Mouse (Mus musculus): ENCODE data around the gene Mefv. TPM values are rescaled to one million over a fixed set of nuclear protein-coding genes. Genes with fewer than 3 reads are reported as not detected.
"Not testable (repeated sequence)": the region's sequence is repeated elsewhere in the genome, so short reads cannot be mapped to it uniquely, and the experiment has no call there.

Gene Mefv
- total RNA-seq (2021): not detected
- long read RNA-seq, experiment 1: 0 reads
- long read RNA-seq, experiment 2: 0 reads

DNA sequence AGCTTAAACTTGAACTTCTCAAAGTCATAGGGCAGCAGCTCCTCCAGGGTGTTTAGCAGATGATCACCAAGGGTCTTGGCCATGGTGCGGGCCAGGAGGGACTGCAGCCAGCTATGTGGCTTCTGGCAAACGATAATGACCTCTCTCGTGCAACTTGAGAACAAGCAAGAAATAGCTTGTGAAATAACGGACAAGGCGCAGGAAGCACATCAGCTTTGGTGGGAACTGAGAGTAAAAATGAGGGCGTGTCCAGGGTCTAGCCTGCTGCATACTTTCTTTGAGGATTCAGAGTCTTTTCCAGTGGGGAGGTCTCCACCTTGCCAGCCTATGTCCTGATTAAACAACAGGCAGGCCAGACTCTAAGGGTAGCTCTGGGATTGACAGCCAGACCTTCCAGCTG, at the start of gene Mefv:
Mefv (minus strand) TSS at position 118 of the 400 bp plus-strand sequence.
- no peak for DNase-seq (ENCODE audit: low spot score in 2 of 2)

DNA sequence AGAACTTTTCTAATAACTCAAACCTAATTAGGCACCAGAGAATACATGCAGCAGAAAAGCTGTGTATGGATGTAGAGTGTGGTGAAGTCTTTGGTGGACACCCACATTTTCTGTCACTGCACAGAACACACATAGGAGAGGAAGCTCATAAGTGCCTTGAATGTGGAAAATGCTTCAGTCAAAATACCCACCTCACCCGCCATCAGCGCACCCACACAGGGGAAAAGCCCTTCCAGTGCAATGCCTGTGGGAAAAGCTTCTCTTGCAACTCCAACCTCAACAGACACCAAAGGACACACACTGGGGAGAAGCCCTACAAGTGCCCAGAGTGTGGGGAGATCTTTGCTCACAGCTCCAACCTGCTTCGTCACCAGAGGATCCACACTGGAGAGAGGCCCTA, 31.1 kb upstream of the Mefv start:
- DNase-seq (ENCODE audit: low spot score in 2 of 2): no peak

DNA sequence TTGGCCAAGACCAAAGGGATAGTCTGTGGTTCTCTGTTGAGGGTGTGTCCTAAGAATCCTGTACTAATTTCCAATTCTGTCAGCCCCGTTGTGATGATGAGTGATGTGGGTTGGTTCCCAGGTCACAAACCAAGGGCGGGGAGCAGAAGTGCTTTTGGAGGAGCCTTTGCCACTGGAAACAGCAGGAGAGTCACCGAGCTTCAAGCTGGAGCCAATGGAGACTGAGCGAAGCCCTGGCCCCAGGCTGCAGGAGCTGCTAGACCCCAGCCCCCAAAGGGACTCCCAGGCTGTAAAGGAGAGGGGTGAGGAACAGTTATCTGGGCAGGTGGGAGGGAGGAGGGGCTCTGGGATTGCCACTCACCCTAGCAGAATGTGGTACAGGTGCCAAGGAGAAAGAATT, 27.8 kb upstream of the Mefv start:
- DNase-seq (ENCODE audit: low spot score in 2 of 2): no peak

DNA sequence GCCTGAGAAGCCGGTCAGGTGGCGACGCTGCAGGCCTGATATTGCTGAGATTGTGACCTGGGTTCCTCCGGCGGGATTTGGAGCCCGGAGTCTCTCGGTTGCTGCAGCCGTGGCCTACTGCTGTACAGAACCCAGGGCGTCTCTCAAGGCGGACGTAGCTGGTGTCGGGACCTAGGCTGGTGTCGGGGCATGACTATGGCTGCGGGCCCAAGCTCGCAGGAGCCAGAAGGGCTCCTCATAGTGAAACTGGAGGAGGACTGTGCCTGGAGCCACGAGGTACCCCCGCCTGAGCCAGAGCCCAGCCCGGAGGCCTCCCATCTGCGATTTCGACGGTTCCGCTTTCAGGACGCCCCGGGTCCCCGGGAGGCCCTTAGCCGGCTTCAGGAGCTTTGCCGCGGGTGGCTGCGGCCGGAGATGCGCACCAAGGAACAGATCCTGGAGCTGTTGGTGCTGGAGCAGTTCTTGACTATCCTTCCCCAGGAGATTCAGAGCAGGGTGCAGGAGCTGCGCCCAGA, 26.3 kb upstream of the Mefv start:
- DNase-seq (ENCODE audit: low spot score in 2 of 2): no peak

DNA sequence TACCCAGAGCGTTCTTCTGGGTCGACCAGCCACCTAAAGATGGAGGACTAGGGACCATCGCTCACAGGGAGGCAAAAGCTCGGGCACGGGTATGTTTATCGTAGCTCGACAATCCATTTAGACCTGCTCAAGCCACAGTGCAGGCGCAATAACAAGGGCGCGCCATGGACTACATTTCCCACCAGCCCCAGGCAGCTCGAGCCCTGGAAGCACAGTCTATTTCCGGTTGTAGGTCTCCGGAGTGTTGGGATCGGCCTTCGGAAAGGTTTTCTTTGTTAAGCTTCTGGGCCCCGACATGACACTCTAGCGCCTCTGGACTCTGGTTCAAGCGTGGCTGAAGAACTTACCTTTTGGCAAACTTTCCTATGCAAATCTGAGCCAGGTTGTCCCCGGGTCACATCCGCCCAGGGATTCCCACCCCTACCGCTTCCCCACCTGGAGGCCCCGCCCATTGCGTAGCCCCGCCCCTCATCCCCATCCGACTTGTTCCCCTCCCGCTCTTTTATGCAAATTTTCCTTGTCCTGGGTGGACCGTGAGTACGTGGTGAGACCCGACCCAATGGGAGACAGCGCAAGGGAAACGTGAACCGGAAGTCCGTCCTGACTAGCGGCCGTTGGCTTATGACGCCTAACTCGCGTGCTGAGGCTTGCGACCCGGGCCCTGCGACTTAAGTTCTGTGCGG, 25.7 kb upstream of the Mefv start, which contains the start of gene Zfp263:
Zfp263 (plus strand) TSS at position 591 of the 683 bp plus-strand sequence.
- DNase-seq (ENCODE audit: low spot score in 2 of 2): peak; percentile 89 to 93

DNA sequence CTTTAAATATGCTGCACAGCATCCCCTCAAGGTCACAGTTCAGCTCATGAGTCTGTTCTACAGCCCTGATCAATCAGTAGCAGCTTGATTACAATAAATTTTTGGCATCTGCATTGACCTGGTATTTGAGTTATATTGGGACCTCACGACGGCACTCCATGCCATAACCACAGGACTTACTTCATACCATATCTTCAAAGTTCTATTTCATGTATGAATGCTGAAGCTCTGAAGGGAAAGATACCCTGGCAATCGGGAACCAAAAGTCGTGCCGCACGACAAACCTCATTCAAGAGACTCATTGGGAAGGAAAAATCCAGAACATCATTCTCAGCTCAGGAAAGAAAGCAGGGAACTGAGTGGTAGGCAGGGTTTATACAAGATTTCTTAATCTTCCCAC, 24.6 kb upstream of the Mefv start:
- no peak for DNase-seq (ENCODE audit: low spot score in 2 of 2)

DNA sequence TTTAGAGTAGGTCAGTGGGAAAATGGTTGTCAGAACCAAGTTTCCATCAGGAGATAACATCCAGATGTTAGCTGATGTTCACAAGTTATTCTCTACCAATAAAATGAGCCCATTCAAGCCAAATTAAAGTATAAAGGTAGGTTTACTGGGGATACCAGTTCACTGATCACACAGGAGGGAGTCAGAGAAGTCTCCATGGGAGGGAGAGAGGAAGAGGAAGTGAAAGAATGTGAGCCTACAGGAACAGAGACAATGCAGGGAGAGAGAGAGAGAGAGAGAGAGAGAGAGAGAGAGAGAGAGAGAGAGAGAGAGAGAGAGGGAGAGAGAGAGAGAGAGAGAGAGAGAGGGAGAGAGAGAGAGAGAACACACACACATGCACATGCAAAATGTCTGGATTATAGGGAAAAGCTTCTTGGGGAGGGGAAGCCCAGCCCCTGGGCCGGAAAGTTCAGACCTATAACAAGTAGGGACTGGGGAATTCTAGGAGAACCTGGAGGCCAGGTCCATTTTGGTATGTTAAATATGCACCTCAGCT, 15.4 kb upstream of the Mefv start:
- DNase-seq (ENCODE audit: low spot score in 2 of 2): no peak

DNA sequence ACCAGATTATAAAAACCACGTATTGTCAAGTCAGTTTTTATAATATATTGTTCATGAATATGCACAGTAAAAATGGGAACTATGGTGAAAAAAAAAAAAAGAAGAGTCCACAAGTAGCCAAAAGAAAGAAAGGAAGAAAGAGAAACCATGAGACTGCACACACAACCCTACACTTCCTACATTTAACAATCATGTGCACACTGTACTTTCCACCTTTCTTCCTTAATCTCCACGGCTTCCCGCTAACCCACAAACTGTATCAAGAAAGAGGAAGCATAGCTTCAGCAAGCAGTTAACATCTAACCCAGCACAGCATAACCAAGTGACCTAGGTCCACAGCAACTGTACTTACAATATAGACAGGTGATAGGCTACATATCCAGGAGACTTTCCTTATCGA, 14.7 kb upstream of the Mefv start:
- no peak for DNase-seq (ENCODE audit: low spot score in 2 of 2)

DNA sequence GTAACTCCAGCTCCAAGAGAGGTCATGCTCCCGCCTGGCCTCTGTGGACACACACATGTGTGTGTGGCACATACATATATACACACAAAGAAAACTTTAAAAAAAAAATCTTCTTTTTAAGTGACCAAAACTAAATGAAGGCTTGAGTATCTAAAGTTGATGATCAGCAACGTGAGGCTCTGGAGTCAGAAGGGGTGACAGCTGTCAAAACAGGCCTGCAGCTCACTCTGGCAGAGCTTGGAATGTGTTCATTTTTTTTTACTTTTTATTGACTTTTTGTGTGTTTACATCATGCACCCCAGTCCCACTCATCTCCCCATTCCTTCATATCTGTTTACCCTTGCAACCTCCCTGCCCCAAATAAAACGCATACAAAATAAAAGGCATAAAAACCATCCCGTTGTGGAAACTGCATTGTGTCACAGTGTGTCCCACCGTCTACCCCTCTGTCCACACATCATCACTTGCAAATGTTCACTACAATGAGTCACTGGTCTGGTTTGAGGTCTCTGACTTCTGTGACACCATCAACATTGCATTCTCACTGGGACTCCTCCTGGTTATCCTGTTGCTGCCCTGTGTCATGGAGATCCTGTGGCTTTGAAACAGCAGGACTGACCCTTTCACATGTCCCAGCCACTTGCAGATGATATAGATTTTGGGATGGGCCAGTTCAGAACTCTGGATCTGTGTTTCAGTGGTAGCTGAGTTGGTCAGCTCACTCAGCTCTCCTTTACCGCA, 10.3 kb upstream of the Mefv start:
- DNase-seq (ENCODE audit: low spot score in 2 of 2): no peak

DNA sequence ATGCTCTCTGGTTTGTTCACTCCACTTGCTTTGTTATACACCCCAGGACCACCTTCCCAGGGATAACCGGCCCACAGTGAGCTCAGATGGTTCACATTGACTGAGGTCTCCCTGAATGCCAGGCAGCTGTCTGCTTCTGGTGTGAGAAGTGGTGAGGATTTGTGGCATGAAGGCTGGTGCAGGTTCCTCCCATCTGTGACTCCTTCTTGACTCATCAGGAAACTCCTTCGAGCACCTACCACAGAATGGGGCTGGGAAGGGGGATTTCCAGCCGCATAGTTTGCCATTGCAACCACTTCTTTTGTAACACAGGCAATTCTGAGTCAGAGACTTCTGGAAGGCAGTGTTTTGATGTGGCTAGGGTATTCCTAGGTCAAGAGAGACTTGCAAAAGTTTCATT, 5.3 kb upstream of the Mefv start:
- no peak for DNase-seq (ENCODE audit: low spot score in 2 of 2)

DNA sequence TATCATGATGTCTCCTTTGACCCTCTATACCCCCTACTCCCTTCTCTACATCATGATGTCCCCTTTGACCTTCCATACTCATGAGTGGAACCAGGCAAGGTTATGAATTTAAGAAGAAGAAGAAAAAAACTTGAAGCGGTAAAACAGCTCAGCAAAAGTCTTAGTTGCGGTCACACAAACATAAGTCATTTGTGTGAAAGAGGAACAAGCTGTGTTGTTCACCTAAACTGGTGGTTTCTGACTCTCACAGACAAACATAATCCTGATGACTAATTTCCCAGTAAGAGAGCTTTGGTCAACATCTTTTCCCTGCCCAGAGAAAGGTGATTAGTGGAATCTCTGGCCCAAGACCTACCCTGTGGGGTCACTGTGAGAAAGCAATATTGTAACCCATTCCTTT, 3.2 kb downstream of the Mefv start:
- DNase-seq (ENCODE audit: low spot score in 2 of 2): no peak

DNA sequence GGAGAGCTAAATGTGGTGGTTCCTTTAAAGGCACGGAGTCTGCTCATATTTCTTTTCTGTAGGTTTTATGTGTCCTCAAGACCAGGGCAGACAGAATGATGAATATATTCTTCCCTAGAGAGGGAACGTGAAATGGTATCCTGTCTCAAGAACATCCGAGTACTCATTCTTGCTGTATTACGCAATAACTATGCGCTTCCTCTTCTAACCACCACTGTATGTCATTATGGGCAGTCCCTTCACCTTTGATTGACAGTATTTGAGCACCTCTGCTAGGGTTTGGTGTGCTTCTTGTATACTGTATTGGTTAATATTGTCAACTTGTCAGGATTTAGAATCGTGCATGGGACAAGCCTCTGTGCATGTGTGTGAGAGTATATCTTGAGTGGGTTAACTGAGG, 11.2 kb downstream of the Mefv start:
- DNase-seq (ENCODE audit: low spot score in 2 of 2): no peak

DNA sequence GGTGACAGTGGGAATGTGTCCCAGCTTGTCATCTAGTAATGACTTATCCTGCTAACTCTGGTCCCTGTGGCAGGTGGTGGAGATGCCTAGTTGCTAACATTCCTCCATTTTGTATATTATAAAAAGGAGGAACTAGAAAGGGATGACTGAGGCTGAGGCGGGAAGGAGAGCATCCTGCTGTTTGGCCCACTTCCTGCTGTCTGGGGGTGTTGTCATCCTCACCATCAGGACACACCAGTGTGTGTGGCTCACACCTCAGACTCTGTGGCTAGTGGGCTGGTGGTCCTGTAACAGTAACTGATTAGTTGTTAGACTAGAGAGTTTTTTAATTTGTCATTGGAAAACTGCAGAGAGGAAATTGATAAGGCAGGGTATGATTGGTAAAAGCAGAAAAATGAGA, 17.0 kb downstream of the Mefv start:
- no peak for DNase-seq (ENCODE audit: low spot score in 2 of 2)

DNA sequence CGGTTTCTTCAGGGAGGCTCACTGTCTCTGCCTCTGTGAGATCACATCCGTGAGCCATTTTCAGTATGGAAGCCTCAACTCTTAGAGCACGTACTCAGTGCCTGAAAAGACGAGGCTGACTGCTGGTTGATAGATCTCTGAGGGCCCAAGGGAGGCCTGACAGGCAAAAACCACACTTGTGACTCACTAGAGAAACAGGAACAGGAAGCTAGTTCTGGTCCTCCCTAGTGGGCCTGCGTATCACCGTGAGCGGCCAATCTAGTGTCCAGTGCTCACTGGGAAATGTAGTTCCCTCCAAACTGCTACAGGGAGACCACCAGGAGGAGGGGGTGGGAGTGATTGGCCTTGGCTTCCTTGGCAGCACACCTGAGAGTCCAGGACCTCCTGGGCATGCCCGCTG, 18.6 kb downstream of the Mefv start:
- no peak for DNase-seq (ENCODE audit: low spot score in 2 of 2)

DNA sequence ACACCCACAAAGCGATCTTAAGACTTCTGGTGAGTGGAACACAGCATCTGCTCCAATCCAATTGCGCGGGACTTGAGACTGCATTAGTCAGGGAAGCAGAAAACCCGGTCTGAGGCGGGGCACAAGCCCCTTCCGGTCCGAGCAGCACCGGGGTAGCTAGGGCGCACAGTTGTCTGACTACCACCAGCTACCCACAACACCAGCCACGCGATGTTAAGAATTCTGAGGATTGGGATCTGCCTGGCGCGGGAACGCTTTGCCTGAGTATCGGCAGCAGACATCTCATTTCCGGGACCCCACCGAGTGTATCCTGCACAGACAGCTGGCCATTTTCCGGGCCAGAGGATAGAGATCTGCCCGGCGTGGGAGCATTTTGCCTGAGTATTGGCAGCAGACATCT, 28.3 kb downstream of the Mefv start:
- DNase-seq (ENCODE audit: low spot score in 2 of 2): not testable (repeated sequence)

Other genes with a start within 250 kb of the Mefv start
- gene Olfr161, start 127.1 kb downstream of the Mefv start, total RNA-seq (2021): not detected
- gene Zfp263, start 26.0 kb upstream of the Mefv start, total RNA-seq (2021): 10 to 100 TPM; 17.2 to 19.3 TPM
- not detected for gene Olfr15, start 112.8 kb upstream of the Mefv start, total RNA-seq (2021)
- 1 to 10 TPM; 3.8 to 4.1 TPM for gene Zfp174, start 129.2 kb upstream of the Mefv start, total RNA-seq (2021)
- gene Naa60, start 154.3 kb upstream of the Mefv start, total RNA-seq (2021): 100 to 1,000 TPM; 113 to 116 TPM
- gene Zfp597, start 166.5 kb upstream of the Mefv start, total RNA-seq (2021): 10 to 100 TPM; 27.0 to 27.4 TPM
- not detected for gene Gm20695, start 166.6 kb upstream of the Mefv start, total RNA-seq (2021)
- gene 1700037C18Rik, start 190.6 kb upstream of the Mefv start, total RNA-seq (2021): 1 to 10 TPM; 5.6 to 7.8 TPM
- gene Cluap1, start 190.7 kb upstream of the Mefv start, total RNA-seq (2021): 10 to 100 TPM; 28.2 to 29.3 TPM